Mouse (Mus musculus): ENCODE data around the gene Prrx2. TPM values are rescaled to one million over a fixed set of nuclear protein-coding genes. Genes with fewer than 3 reads are reported as not detected.
A peak's percentile ranks its signal among the peaks of the same experiment; 100 is the strongest.

Gene Prrx2
- polyA plus RNA-seq, 1 experiment: not detected

GRCm38 (mm10) chr2:30917649-30918048 lies 82.9 kb downstream of the Prrx2 start:
- H3K4me3 ChIP-seq (replicated peaks): peak overlapping the region; percentile 43
- H3K27me3 ChIP-seq (replicated peaks): peaks cover 58% of the 10 kb centered on the region
- no peaks in the 10 kb centered on the region for H3K9me3 ChIP-seq
- H3K36me3 ChIP-seq (replicated peaks; ENCODE audit: low read length): no peaks in the 10 kb centered on the region
- no peak for TF ChIP-seq FLI1 (IDR thresholded peaks at IDR 0.05; ENCODE audit: low read length)
- no peak for TF ChIP-seq GATA1 (IDR thresholded peaks at IDR 0.05; ENCODE audit: borderline replicate concordance, low read length)
- H3K4me1 ChIP-seq: peaks cover 12% of the 10 kb centered on the region

GRCm38 (mm10) chr2:30918126-30918525 lies 83.4 kb downstream of the Prrx2 start:
- H3K36me3 ChIP-seq (replicated peaks; ENCODE audit: low read length): no peaks in the 10 kb centered on the region
- H3K27me3 ChIP-seq (replicated peaks): peaks cover 55% of the 10 kb centered on the region
- no peak for TF ChIP-seq GATA1 (IDR thresholded peaks at IDR 0.05; ENCODE audit: borderline replicate concordance, low read length)
- H3K4me3 ChIP-seq (replicated peaks): no peak overlapping the region
- H3K9me3 ChIP-seq: no peaks in the 10 kb centered on the region
- peaks cover 9% of the 10 kb centered on the region for H3K4me1 ChIP-seq

- peaks cover 54% of the 10 kb centered on the region for H3K27me3 ChIP-seq (replicated peaks)
- no peak overlapping the region for H3K4me3 ChIP-seq (replicated peaks)
These were observed 84.1 kb downstream of the Prrx2 start for GRCm38 (mm10) chr2:30918780-30919329.

GRCm38 (mm10) chr2:30920216-30920615 lies 85.4 kb downstream of the Prrx2 start:
- Histone ChIP-seq H3K9me3 (no peaks in the 10 kb centered on the region), H3K27me3 (replicated peaks) (peaks cover 54% of the 10 kb centered on the region), H3K4me1 (peaks cover 9% of the 10 kb centered on the region), H3K4me3 (replicated peaks) (no peak overlapping the region), H3K36me3 (replicated peaks; ENCODE audit: low read length) (no peaks in the 10 kb centered on the region)
- no peak for TF ChIP-seq FLI1 (IDR thresholded peaks at IDR 0.05; ENCODE audit: low read length)
- no peak for TF ChIP-seq GATA1 (IDR thresholded peaks at IDR 0.05; ENCODE audit: borderline replicate concordance, low read length)

More at GRCm38 (mm10) chr2:30918780-30919329, 84.1 kb downstream of the Prrx2 start:
- Histone ChIP-seq H3K36me3 (replicated peaks; ENCODE audit: low read length) (no peaks in the 10 kb centered on the region), H3K9me3 (no peaks in the 10 kb centered on the region), H3K4me1 (peaks cover 4% of the 10 kb centered on the region; the same call in 1 of the 2 replicates)
- TF ChIP-seq GATA1 (IDR thresholded peaks at IDR 0.05; ENCODE audit: borderline replicate concordance, low read length) (no peak), FLI1 (IDR thresholded peaks at IDR 0.05; ENCODE audit: low read length) (no peak)

- Histone ChIP-seq H3K27me3 (replicated peaks) (peaks cover 47% of the 10 kb centered on the region), H3K36me3 (replicated peaks; ENCODE audit: low read length) (no peaks in the 10 kb centered on the region), H3K4me3 (replicated peaks) (no peak overlapping the region), H3K4me1 (peaks cover 31% of the 10 kb centered on the region), H3K9me3 (no peaks in the 10 kb centered on the region)
- TF ChIP-seq GATA1 (IDR thresholded peaks at IDR 0.05; ENCODE audit: borderline replicate concordance, low read length): no peak
- TF ChIP-seq FLI1 (IDR thresholded peaks at IDR 0.05; ENCODE audit: low read length): no peak
These were observed 88.3 kb downstream of the Prrx2 start for GRCm38 (mm10) chr2:30923099-30923498.

GRCm38 (mm10) chr2:30925181-30925580 lies 90.4 kb downstream of the Prrx2 start:
- Histone ChIP-seq H3K9me3 (no peaks in the 10 kb centered on the region), H3K4me1 (peaks cover 48% of the 10 kb centered on the region), H3K36me3 (replicated peaks; ENCODE audit: low read length) (no peaks in the 10 kb centered on the region), H3K27me3 (replicated peaks) (peaks cover 38% of the 10 kb centered on the region), H3K4me3 (replicated peaks) (no peak overlapping the region)
- TF ChIP-seq FLI1 (IDR thresholded peaks at IDR 0.05; ENCODE audit: low read length) (no peak), GATA1 (IDR thresholded peaks at IDR 0.05; ENCODE audit: borderline replicate concordance, low read length) (no peak)

GRCm38 (mm10) chr2:30926381-30926780 lies 91.6 kb downstream of the Prrx2 start:
- Histone ChIP-seq H3K4me3 (replicated peaks) (no peak overlapping the region), H3K27me3 (replicated peaks) (peaks cover 30% of the 10 kb centered on the region), H3K36me3 (replicated peaks; ENCODE audit: low read length) (no peaks in the 10 kb centered on the region), H3K9me3 (no peaks in the 10 kb centered on the region), H3K4me1 (peaks cover 48% of the 10 kb centered on the region)
- TF ChIP-seq GATA1 (IDR thresholded peaks at IDR 0.05; ENCODE audit: borderline replicate concordance, low read length) (no peak), FLI1 (IDR thresholded peaks at IDR 0.05; ENCODE audit: low read length) (no peak)

GRCm38 (mm10) chr2:30927151-30927781 lies 92.5 kb downstream of the Prrx2 start:
- H3K4me3 ChIP-seq (replicated peaks): no peak overlapping the region
- TF ChIP-seq GATA1 (IDR thresholded peaks at IDR 0.05; ENCODE audit: borderline replicate concordance, low read length): no peak
- no peak for TF ChIP-seq FLI1 (IDR thresholded peaks at IDR 0.05; ENCODE audit: low read length)

GRCm38 (mm10) chr2:30927844-30928628 lies 93.3 kb downstream of the Prrx2 start:
- Histone ChIP-seq H3K4me3 (replicated peaks) (peak overlapping the region; percentile 92), H3K4me1 (peaks cover 48% of the 10 kb centered on the region), H3K36me3 (replicated peaks; ENCODE audit: low read length) (peaks cover 7% of the 10 kb centered on the region), H3K9me3 (no peaks in the 10 kb centered on the region), H3K27me3 (replicated peaks) (peaks cover 21% of the 10 kb centered on the region)
- no peak for TF ChIP-seq FLI1 (IDR thresholded peaks at IDR 0.05; ENCODE audit: low read length)
- no peak for TF ChIP-seq GATA1 (IDR thresholded peaks at IDR 0.05; ENCODE audit: borderline replicate concordance, low read length)

More at GRCm38 (mm10) chr2:30927151-30927781, 92.5 kb downstream of the Prrx2 start:
- peaks cover 48% of the 10 kb centered on the region for H3K4me1 ChIP-seq
- H3K27me3 ChIP-seq (replicated peaks): peaks cover 22% of the 10 kb centered on the region
- no peaks in the 10 kb centered on the region for H3K9me3 ChIP-seq
- peaks cover 4% of the 10 kb centered on the region for H3K36me3 ChIP-seq (replicated peaks; ENCODE audit: low read length)

Data from megakaryocyte, embryonic 14.5 days (primary cell).